Mouse (Mus musculus) thymus, adult 18-20 months (tissue): Measurements from ENCODE around the gene Ank.
A peak's percentile ranks its signal among the peaks of the same experiment; 100 is the strongest.

Source experiments
- DNase-seq, 2 experiments: peaks; one replicate each; pipeline ENCODE4 v3.0.0; 2022; ENCODE audit warnings: mixed read lengths in 2 of 2

The Ank gene

GRCm38 (mm10) chr15:27498078-27498477 is 31.6 kb downstream of the Ank start:
- no peak for DNase-seq

GRCm38 (mm10) chr15:27500390-27500789 is 33.9 kb downstream of the Ank start:
- no peak for DNase-seq

GRCm38 (mm10) chr15:27502338-27502737 is 35.9 kb downstream of the Ank start:
- no peak for DNase-seq

- no peak for DNase-seq
These were observed 36.7 kb downstream of the Ank start for GRCm38 (mm10) chr15:27503221-27503620.

GRCm38 (mm10) chr15:27503801-27504730 is 37.6 kb downstream of the Ank start:
- no peak for DNase-seq

GRCm38 (mm10) chr15:27506127-27506886 is 39.8 kb downstream of the Ank start:
- no peak for DNase-seq

- no peak for DNase-seq
These were observed 40.6 kb downstream of the Ank start for GRCm38 (mm10) chr15:27506893-27507596.

GRCm38 (mm10) chr15:27508169-27508568 is 41.7 kb downstream of the Ank start:
- no peak for DNase-seq

GRCm38 (mm10) chr15:27508982-27509381 is 42.5 kb downstream of the Ank start:
- DNase-seq: no peak

GRCm38 (mm10) chr15:27516927-27517326 is 50.5 kb downstream of the Ank start:
- no peak for DNase-seq

- DNase-seq: peak in 1 of 2 experiments; percentile 3
These were observed 51.5 kb downstream of the Ank start for GRCm38 (mm10) chr15:27518026-27518425.

- DNase-seq: no peak
These were observed 53.4 kb downstream of the Ank start for GRCm38 (mm10) chr15:27519857-27520256.

GRCm38 (mm10) chr15:27525233-27526005 is 58.9 kb downstream of the Ank start:
- no peak for DNase-seq

GRCm38 (mm10) chr15:27528896-27529295 is 62.4 kb downstream of the Ank start:
- DNase-seq: no peak

- no peak for DNase-seq
These were observed 63.5 kb downstream of the Ank start for GRCm38 (mm10) chr15:27530023-27530422.

GRCm38 (mm10) chr15:27533036-27533435 is 66.6 kb downstream of the Ank start:
- DNase-seq: no peak

- DNase-seq: no peak
These were observed 69.2 kb downstream of the Ank start for GRCm38 (mm10) chr15:27535681-27536080.

- no peak for DNase-seq
These were observed 69.7 kb downstream of the Ank start for GRCm38 (mm10) chr15:27536186-27536585.

GRCm38 (mm10) chr15:27536771-27537170 is 70.3 kb downstream of the Ank start:
- DNase-seq: no peak

GRCm38 (mm10) chr15:27537519-27538223 is 71.2 kb downstream of the Ank start:
- no peak for DNase-seq

- DNase-seq: no peak
These were observed 73.3 kb downstream of the Ank start for GRCm38 (mm10) chr15:27539745-27540144.

- no peak for DNase-seq
These were observed 78.7 kb downstream of the Ank start for GRCm38 (mm10) chr15:27545203-27545602.
